Mouse (Mus musculus) A20 (cell line): ENCODE measurements around the gene Ptgir.

Source experiments
- DNase-seq: peaks from one replicate; pipeline ENCODE4 v3.0.0-alpha.2; 2011; ENCODE audit warnings: low read depth, low spot score

Gene Ptgir

GRCm38 (mm10) chr7:16916342-16917265, 10.3 kb downstream of the Ptgir start:
- DNase-seq = no peak

- DNase-seq = no peak
Measured at GRCm38 (mm10) chr7:16917447-16917846, 11.2 kb downstream of the Ptgir start.

GRCm38 (mm10) chr7:16918014-16918413, 11.7 kb downstream of the Ptgir start:
- DNase-seq = no peak

GRCm38 (mm10) chr7:16918670-16919069, 12.4 kb downstream of the Ptgir start:
- DNase-seq = no peak

GRCm38 (mm10) chr7:16919395-16920149, 13.3 kb downstream of the Ptgir start:
- DNase-seq = no peak

GRCm38 (mm10) chr7:16920150-16920579, 13.9 kb downstream of the Ptgir start:
- no peak for DNase-seq

- no peak for DNase-seq
Measured at GRCm38 (mm10) chr7:16920818-16921791, 14.8 kb downstream of the Ptgir start.

- no peak for DNase-seq
Measured at GRCm38 (mm10) chr7:16921881-16922335, 15.6 kb downstream of the Ptgir start.

- peak; percentile 35 for DNase-seq
Measured at GRCm38 (mm10) chr7:16922360-16922973, 16.2 kb downstream of the Ptgir start.

GRCm38 (mm10) chr7:16923283-16924036, 17.2 kb downstream of the Ptgir start:
- DNase-seq = no peak

- DNase-seq = peak; percentile 100
Measured at GRCm38 (mm10) chr7:16924037-16924834, 17.9 kb downstream of the Ptgir start, which contains the start of gene Calm3. TSS of gene Calm3 (minus strand) at chr7:16924114.

GRCm38 (mm10) chr7:16928341-16928740, 22.1 kb downstream of the Ptgir start:
- peak; percentile 46 for DNase-seq

GRCm38 (mm10) chr7:16930850-16931249, 24.6 kb downstream of the Ptgir start:
- DNase-seq = peak; percentile 72

- DNase-seq = peak; percentile 86
Measured at GRCm38 (mm10) chr7:16931968-16932627, 25.8 kb downstream of the Ptgir start.

GRCm38 (mm10) chr7:16932704-16933577, 26.7 kb downstream of the Ptgir start:
- DNase-seq = peak; percentile 78

- peak; percentile 54 for DNase-seq
Measured at GRCm38 (mm10) chr7:16937312-16937711, 31.0 kb downstream of the Ptgir start.

- DNase-seq = no peak
Measured at GRCm38 (mm10) chr7:16938117-16938791, 32.0 kb downstream of the Ptgir start.
